Mouse (Mus musculus): ENCODE data around the gene Myd88. TPM values are rescaled to one million over a fixed set of nuclear protein-coding genes. Genes with fewer than 3 reads are reported as not detected.
A peak's percentile ranks its signal among the peaks of the same experiment; 100 is the strongest.

Gene Myd88
- total RNA-seq, 2 experiments from 2014 or later = 4.3 to 5.0 TPM

GRCm38 (mm10) chr9:119358058-119358429 lies 16.8 kb upstream of the Myd88 start:
- H3K27ac ChIP-seq = no peak overlapping the region
- intact Hi-C loops (cut with DNase I) = no loop called here
- peak overlapping the region; percentile 74 for H3K4me3 ChIP-seq
- no peak for DNase-seq
- no peak for TF ChIP-seq CTCF (IDR thresholded peaks at IDR 0.05)

DNA sequence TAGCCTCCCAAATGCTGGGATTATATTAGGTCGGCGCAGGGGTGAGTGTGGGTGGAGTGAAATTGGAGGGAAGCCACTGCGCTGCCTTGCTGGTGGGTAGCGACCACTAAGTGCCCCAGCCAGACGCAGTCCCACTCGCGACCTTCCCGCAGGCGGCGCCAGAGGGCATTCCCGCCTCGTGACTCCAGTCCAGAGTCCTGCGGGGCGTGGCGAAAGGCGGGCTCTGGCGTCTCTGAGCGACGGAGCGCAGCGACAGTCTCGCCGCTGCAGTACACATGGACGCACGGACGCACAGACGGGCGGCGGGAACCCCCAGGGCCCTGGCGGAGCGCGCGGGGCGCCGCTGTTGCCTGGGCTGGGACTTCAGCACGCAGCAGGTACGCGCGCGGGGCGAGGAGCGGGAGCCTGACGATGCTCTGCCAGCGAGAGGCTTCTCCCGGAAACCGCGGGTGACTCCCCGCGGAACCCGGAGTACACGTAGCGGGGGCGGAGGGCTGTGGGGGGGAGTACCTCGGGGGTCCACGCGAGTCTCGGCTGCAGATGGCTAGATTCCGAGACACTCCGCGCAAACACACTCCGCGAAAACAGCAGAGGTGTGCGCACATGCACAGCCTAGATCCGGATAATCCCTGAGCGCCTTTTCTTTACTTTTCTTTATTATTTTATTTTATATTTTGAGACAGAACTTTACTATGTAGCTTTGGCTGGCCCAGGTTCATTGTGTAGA lies 16.3 kb upstream of the Myd88 start, which contains the start of gene Xylb:
Gene Xylb (plus strand): TSS at position 51 of the 727 bp plus-strand sequence.
- TF ChIP-seq CTCF (IDR thresholded peaks at IDR 0.05) = peak; percentile 86
- Histone ChIP-seq H3K27ac (peak within 1 kb of the TSS; percentile 66), H3K4me3 (peak within 1 kb of the TSS; percentile 74)
- intact Hi-C loops (cut with DNase I) = loop anchor here (1.0 to 2.0 kb wide), 2 partner anchors 43 to 73 kb away; no protein-coding TSS in a partner anchor
- DNase-seq = peak; percentile 95

- H3K4me3 ChIP-seq = no peak overlapping the region
- TF ChIP-seq CTCF (IDR thresholded peaks at IDR 0.05) = no peak
- no peak for DNase-seq
- H3K27ac ChIP-seq = no peak overlapping the region
- intact Hi-C loops (cut with DNase I) = loop anchor here (2.0 kb wide), 1 partner anchor 45 kb away; no protein-coding TSS in a partner anchor
Measured at GRCm38 (mm10) chr9:119355943-119356342, 14.7 kb upstream of the Myd88 start.

DNA sequence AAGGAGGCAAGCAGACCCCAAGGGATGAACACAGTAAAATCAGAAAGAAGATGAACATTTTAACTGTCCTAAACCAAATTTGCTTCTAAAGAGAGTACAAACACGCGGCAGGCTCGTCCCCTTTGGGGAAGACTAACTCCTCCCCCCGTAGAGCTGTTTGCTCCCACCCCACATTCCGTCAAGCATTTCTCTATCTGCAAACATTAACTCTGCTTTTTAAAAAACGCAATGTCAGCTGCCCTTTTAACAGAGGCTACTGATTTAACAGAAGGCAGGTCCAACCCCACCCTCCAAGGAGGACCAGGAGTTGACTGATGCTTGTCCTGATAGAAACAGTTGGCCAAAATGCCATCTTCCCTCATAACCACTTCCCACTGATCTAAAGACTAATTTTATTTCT lies 12.7 kb upstream of the Myd88 start:
- H3K27ac ChIP-seq = no peak overlapping the region
- intact Hi-C loops (cut with DNase I) = loop anchor here (5.0 kb wide), 3 partner anchors 112 to 247 kb away; partner anchors contain the start of genes Acaa1b and Gm47289
- TF ChIP-seq CTCF (IDR thresholded peaks at IDR 0.05) = no peak
- DNase-seq = no peak
- no peak overlapping the region for H3K4me3 ChIP-seq

GRCm38 (mm10) chr9:119352060-119352459 lies 10.8 kb upstream of the Myd88 start:
- peak; percentile 93 for TF ChIP-seq CTCF (IDR thresholded peaks at IDR 0.05)
- H3K4me3 ChIP-seq = no peak overlapping the region
- intact Hi-C loops (cut with DNase I) = loop anchor here (5.0 kb wide), 3 partner anchors 110 to 245 kb away; partner anchors contain the start of genes Acaa1b and Gm47289
- no peak overlapping the region for H3K27ac ChIP-seq
- peak; percentile 87 for DNase-seq

GRCm38 (mm10) chr9:119350947-119351705 lies 9.9 kb upstream of the Myd88 start:
- H3K27ac ChIP-seq = no peak overlapping the region
- DNase-seq = no peak
- H3K4me3 ChIP-seq = no peak overlapping the region
- intact Hi-C loops (cut with DNase I) = loop anchor here (5.0 kb wide), 3 partner anchors 109 to 244 kb away; partner anchors contain the start of genes Acaa1b and Gm47289
- no peak for TF ChIP-seq CTCF (IDR thresholded peaks at IDR 0.05)

DNA sequence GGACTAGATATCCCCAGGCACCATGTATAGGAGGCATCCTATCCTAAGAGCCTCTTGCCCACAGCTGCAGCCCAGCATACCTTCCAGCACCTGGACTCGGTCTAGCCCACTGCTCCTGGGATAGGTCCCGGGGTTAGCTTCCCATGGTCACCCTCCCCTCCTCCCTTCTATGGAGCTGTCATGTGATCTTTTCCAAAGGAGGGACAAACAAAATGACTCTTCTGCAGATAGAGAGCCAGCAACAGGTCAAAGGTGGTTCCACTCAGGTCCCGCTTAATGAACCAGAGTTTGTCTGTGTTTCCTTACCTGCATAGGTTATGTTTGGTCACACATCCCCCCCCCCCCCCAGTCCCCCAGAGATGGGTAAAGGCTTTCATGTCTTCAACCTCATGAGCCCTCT lies 9.3 kb upstream of the Myd88 start:
- no peak overlapping the region for H3K27ac ChIP-seq
- intact Hi-C loops (cut with DNase I) = loop anchor here (5.0 kb wide), 3 partner anchors 108 to 243 kb away; partner anchors contain the start of genes Acaa1b and Gm47289

DNA sequence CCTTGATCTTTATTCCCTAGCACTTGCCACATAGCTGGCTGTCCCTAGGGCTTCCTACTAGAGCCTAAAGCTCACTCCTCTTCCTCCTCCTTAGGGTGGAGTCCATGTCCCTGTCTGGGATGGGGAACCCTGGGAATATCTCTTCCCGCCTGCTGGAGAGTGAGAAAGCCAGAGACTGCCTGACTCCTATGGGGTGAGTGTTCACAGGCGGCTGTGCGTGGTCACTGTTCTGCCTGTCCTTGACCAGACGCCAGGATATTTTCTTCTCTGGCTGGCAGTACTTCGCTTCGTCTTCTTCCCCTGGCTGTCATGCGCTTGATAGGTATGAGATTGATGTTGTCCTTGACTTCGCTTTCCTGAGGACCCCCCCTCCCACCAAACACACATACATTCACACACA lies 5.2 kb upstream of the Myd88 start:
- no peak overlapping the region for H3K4me3 ChIP-seq
- intact Hi-C loops (cut with DNase I) = no loop called here

More for the DNA sequence above, 9.3 kb upstream of the Myd88 start:
- TF ChIP-seq CTCF (IDR thresholded peaks at IDR 0.05) = no peak
- H3K4me3 ChIP-seq = no peak overlapping the region
- no peak for DNase-seq

DNA sequence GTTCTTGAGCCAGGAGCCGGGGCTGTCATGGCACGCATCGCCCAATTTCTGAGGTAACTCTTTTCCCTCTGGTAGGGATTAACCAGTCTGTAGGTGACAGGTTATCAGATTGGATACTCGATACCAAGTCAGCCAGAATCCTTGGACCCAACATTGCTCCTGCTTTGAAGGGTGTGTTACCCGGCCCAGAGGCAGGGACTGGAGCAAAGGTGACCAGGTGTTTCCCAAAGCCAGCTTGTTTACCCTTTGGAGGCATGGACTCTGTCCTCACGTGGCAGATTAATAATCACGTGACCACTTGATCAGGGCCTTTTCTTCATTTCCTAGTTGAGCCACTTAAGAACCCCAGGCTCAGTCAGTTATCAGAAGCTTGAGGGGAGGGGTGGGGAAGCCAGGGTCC lies 1.5 kb upstream of the Myd88 start:
- no peak for DNase-seq
- intact Hi-C loops (cut with DNase I) = no loop called here
- TF ChIP-seq CTCF (IDR thresholded peaks at IDR 0.05) = no peak
- no peak overlapping the region; the same call in 1 of the 2 replicates for H3K4me3 ChIP-seq
- H3K27ac ChIP-seq = no peak overlapping the region

More for the DNA sequence above, 5.2 kb upstream of the Myd88 start:
- H3K27ac ChIP-seq = no peak overlapping the region
- TF ChIP-seq CTCF (IDR thresholded peaks at IDR 0.05) = no peak
- no peak for DNase-seq

- Histone ChIP-seq H3K4me3 (peak overlapping the region; percentile 84), H3K27ac (peak overlapping the region; percentile 99)
- TF ChIP-seq CTCF (IDR thresholded peaks at IDR 0.05) = no peak
- intact Hi-C loops (cut with DNase I) = loop anchor here (2.0 kb wide), 1 partner anchor 17 kb away; the partner anchor contains the start of gene Oxsr1
- DNase-seq = no peak
Measured at GRCm38 (mm10) chr9:119340212-119340580, 1.0 kb downstream of the Myd88 start.

DNA sequence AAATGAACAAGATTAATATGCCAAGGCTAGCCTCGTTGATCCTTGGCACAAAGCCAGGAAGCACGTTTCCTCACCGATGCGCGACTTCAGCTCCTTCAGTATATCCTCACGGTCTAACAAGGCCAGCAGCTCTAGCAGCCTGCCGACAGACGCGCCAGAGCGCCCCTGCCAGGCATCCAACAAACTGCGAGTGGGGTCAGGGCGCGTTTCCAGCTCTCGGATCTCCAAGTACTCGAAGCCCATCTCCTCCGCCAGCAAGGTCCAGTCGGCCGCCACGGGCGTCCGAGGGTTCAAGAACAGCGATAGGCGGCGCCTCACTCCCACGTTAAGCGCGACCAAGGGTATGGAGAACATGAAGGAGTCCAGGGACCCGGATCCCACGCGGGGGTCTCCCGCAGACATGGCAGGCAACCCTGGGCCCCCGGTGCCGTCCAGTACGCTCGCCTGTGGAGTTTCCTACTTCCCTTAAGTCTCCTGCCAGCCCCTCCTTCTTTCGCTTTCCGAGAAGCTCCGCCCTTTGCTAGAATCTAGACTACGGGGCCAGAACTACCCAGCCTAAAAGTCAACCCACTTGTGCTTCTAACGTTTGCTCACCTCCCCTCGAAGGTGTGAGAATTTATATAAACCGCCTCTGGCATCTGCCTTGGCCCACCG lies 1.5 kb downstream of the Myd88 start, which contains the start of gene Acaa1a:
Gene Acaa1a (plus strand): TSS at position 119 of the 654 bp plus-strand sequence.
- peak; percentile 75 for DNase-seq
- peak; percentile 31 for TF ChIP-seq CTCF (IDR thresholded peaks at IDR 0.05)
- intact Hi-C loops (cut with DNase I) = loop anchor here (2.0 kb wide), 1 partner anchor 17 kb away; the partner anchor contains the start of gene Oxsr1

DNA sequence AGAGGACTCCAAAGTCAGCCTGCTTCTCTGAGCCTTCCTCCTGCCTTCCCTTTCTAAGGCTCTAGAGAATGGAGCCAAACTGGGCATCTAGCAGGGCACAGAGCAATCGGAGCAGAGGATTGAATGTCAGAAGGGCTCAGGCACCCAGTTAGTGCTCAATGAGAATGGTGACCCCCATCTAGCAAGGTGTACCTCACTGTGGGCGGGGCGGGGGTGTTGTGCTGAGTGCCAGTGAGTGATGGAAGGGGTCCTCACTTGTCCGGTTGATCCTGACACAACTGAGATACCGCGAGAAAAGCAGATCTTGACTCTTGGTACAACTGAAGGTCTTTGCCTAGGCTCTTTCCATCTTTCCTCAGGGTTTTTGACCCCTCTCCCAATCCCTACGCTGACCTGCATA lies 2.1 kb downstream of the Myd88 start:
- Histone ChIP-seq H3K27ac (peak overlapping the region; percentile 99), H3K4me3 (peak overlapping the region; percentile 84)
- intact Hi-C loops (cut with DNase I) = no loop called here
- TF ChIP-seq CTCF (IDR thresholded peaks at IDR 0.05) = no peak
- peak; percentile 21 for DNase-seq

More for the DNA sequence above, 1.5 kb downstream of the Myd88 start, which contains the start of gene Acaa1a:
- H3K27ac ChIP-seq = peak within 1 kb of the TSS; percentile 99
- H3K4me3 ChIP-seq = peak within 1 kb of the TSS; percentile 84
